ENCODE assay signal across 18 mouse cellular contexts in genomic region chr9:62613053-62613452, GRCm38 (mm10).
DNase-seq lines count a peak whose midpoint lies in the region; ATAC-seq lines count a peak whose summit lies in the region.
"Had no signal": no experiment of that assay in that cellular context is flagged by ENCODE, and none has a peak within 500 bp of the region (broad histone marks: within the 10 kb centered on the region; RNA-seq: fewer than 3 reads in every experiment).

No protein-coding gene starts in this region.

- WGBS in hindbrain, embryonic 11.5 days, result 23% methylated on average over 2 of the region's 2 CpGs
- WGBS in hindbrain, embryonic 16.5 days, result 22% methylated on average over 2 of the region's 2 CpGs
- 30% methylated on average over 2 of the region's 2 CpGs for WGBS in embryonic facial prominence, embryonic 10.5 days
- 34% methylated on average over 2 of the region's 2 CpGs for WGBS in limb, embryonic 12.5 days

- H3K27ac ChIP-seq in hindbrain, embryonic 11.5 days (ENCODE audit: low read depth, low read length), result peak overlapping the region; percentile 27; the same call in 1 of the 2 replicates
- H3K27ac ChIP-seq in hindbrain, embryonic 16.5 days (ENCODE audit: low read depth, low read length), result no peak overlapping the region
- peak overlapping the region; percentile 76 for H3K27ac ChIP-seq in embryonic facial prominence, embryonic 10.5 days (replicated peaks)
- peak overlapping the region; percentile 82 for H3K27ac ChIP-seq in limb, embryonic 12.5 days
- H3K27ac ChIP-seq: layer of hippocampus, adult 2 months; neural tube, embryonic 12.5 days had no signal

- ATAC-seq in hindbrain, embryonic 11.5 days (ENCODE audit: low FRiP score), result no peak
- no peak for ATAC-seq in hindbrain, embryonic 16.5 days
- peak; percentile 43; the same call in 1 of the 2 replicates for ATAC-seq in limb, embryonic 12.5 days (ENCODE audit: insufficient number of reproducible peaks, insufficient read depth, low FRiP score, low TSS enrichment, low read depth)

- H3K9me3 ChIP-seq in hindbrain, embryonic 11.5 days (ENCODE audit: control insufficient read depth, low read length), result no peaks in the 10 kb centered on the region
- H3K9me3 ChIP-seq in hindbrain, embryonic 16.5 days (ENCODE audit: control insufficient read depth, low read length), result peaks cover 4% of the 10 kb centered on the region; the same call in 1 of the 2 replicates
- H3K9me3 ChIP-seq in embryonic facial prominence, embryonic 10.5 days, result peaks cover 13% of the 10 kb centered on the region; the same call in 1 of the 2 replicates
- H3K9me3 ChIP-seq in limb, embryonic 12.5 days, result peaks cover 15% of the 10 kb centered on the region; the same call in 1 of the 2 replicates
- H3K9me3 ChIP-seq: G1E; neural tube, embryonic 12.5 days had no signal

- no peak overlapping the region for H3K4me2 ChIP-seq in hindbrain, embryonic 11.5 days (replicated peaks; ENCODE audit: low read depth, low read length)
- H3K4me2 ChIP-seq in hindbrain, embryonic 16.5 days (ENCODE audit: low read length), result no peak overlapping the region
- no peak overlapping the region for H3K4me2 ChIP-seq in limb, embryonic 12.5 days
- H3K4me2 ChIP-seq: lung, embryonic 14.5 days; neural tube, embryonic 12.5 days had no signal

- no peak overlapping the region for H3K4me3 ChIP-seq in hindbrain, embryonic 11.5 days (ENCODE audit: low read depth, low read length)
- H3K4me3 ChIP-seq in hindbrain, embryonic 16.5 days (ENCODE audit: low read length), result no peak overlapping the region
- H3K4me3 ChIP-seq in embryonic facial prominence, embryonic 10.5 days, result no peak overlapping the region
- no peak overlapping the region for H3K4me3 ChIP-seq in limb, embryonic 12.5 days (replicated peaks)
- H3K4me3 ChIP-seq: erythroblast, embryonic 14.5 days; layer of hippocampus, adult 2 months; megakaryocyte, embryonic 14.5 days; neural tube, embryonic 12.5 days had no signal

- no peaks in the 10 kb centered on the region for H3K36me3 ChIP-seq in hindbrain, embryonic 11.5 days (ENCODE audit: control insufficient read depth, insufficient read depth, low read length)
- H3K36me3 ChIP-seq in hindbrain, embryonic 16.5 days (ENCODE audit: control insufficient read depth, insufficient read depth, low read length), result no peaks in the 10 kb centered on the region
- H3K36me3 ChIP-seq in embryonic facial prominence, embryonic 10.5 days (replicated peaks), result no peaks in the 10 kb centered on the region
- H3K36me3 ChIP-seq in limb, embryonic 12.5 days, result no peaks in the 10 kb centered on the region
- H3K36me3 ChIP-seq: G1E; neural tube, embryonic 12.5 days had no signal

- no peak overlapping the region for H3K9ac ChIP-seq in hindbrain, embryonic 11.5 days (ENCODE audit: low read depth, low read length)
- no peak overlapping the region for H3K9ac ChIP-seq in hindbrain, embryonic 16.5 days (ENCODE audit: low read depth, low read length)
- H3K9ac ChIP-seq in limb, embryonic 12.5 days (replicated peaks), result no peak overlapping the region
- H3K9ac ChIP-seq: lung, embryonic 14.5 days; neural tube, embryonic 12.5 days had no signal

- peak; percentile 18 for DNase-seq in hindbrain, embryonic 11.5 days (ENCODE audit: low spot score)
- peak; percentile 18 for DNase-seq in brain, adult 2 months (ENCODE audit: low read depth, low spot score)
- peak; percentile 49 for DNase-seq in embryonic facial prominence, embryonic 10.5 days (ENCODE audit: low spot score)
- no peak for DNase-seq in right cerebral cortex, postnatal 25 days
- DNase-seq in lung, adult 18-20 months, result no peak
- DNase-seq in cerebellum, postnatal 10 days, result no peak
- DNase-seq: cerebellum, adult 2 months; kidney, adult 9 months; lung, embryonic 14.5 days; right cerebral cortex, adult 18-20 months; thymus, postnatal 25 days had no signal

- H3K27me3 ChIP-seq in hindbrain, embryonic 11.5 days (ENCODE audit: control insufficient read depth, insufficient read depth, low read length), result no peaks in the 10 kb centered on the region
- H3K27me3 ChIP-seq in hindbrain, embryonic 16.5 days (replicated peaks; ENCODE audit: control insufficient read depth, insufficient read depth, low read length), result no peaks in the 10 kb centered on the region
- H3K27me3 ChIP-seq in embryonic facial prominence, embryonic 10.5 days (replicated peaks; ENCODE audit: low read depth, poor library complexity, severe bottlenecking), result no peaks in the 10 kb centered on the region
- H3K27me3 ChIP-seq in limb, embryonic 12.5 days, result no peaks in the 10 kb centered on the region
- H3K27me3 ChIP-seq: neural tube, embryonic 12.5 days had no signal

- H3K4me1 ChIP-seq in hindbrain, embryonic 11.5 days (replicated peaks; ENCODE audit: control insufficient read depth, insufficient read depth, low read length), result no peaks in the 10 kb centered on the region
- no peaks in the 10 kb centered on the region for H3K4me1 ChIP-seq in hindbrain, embryonic 16.5 days (ENCODE audit: control insufficient read depth, insufficient read depth, low read depth, low read length)
- H3K4me1 ChIP-seq in embryonic facial prominence, embryonic 10.5 days, result peaks cover 56% of the 10 kb centered on the region
- H3K4me1 ChIP-seq in limb, embryonic 12.5 days (replicated peaks), result peaks cover 55% of the 10 kb centered on the region
- H3K4me1 ChIP-seq: megakaryocyte, embryonic 14.5 days had no signal

Comparison
In these comparisons a context has a peak if more than half of its experiments do, and no peak if none do; other contexts are left out.
1. DNase-seq: peak in hindbrain, embryonic 11.5 days (single experiment), brain, adult 2 months (single experiment) and embryonic facial prominence, embryonic 10.5 days (single experiment); none in right cerebral cortex, postnatal 25 days (single experiment), lung, adult 18-20 months (0 of 2) and cerebellum, postnatal 10 days (0 of 2).